Mouse (Mus musculus): Measurements from ENCODE around the gene Eif5b. TPM values are rescaled to one million over a fixed set of nuclear protein-coding genes. Genes with fewer than 3 reads are reported as not detected.

Eif5b gene
- polyA plus RNA-seq, 1 experiment from 2014 or later, result 16.0 TPM

DNA sequence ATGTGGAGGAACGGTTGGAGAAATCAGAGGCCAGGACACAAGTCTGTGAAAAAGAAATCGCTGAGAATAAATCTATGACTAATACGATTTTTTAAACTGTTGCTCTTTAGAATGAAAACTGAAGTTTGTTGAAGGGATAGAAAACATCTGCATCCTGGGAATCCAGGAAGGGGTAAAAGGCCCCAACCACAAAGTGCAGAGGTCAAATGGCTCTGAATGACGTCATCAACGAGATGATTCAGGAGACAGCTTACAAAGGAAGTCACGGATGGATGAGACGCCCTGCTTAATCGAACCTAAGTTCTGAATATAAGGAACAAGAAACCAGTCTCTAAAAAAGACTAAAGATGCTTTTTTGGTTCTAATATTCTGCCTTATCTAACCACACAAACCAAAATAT is 83.5 kb downstream of the Eif5b start:
- TF ChIP-seq EP300 (IDR thresholded peaks at IDR 0.05) (no peak), CTCF (IDR thresholded peaks at IDR 0.05) (no peak)
- Histone ChIP-seq H3K27ac (ENCODE audit: low read length) (no peak overlapping the region), H3K4me1 (ENCODE audit: insufficient read depth, low read depth, low read length) (no peaks in the 10 kb centered on the region), H3K4me2 (replicated peaks; ENCODE audit: low read depth, low read length) (no peak overlapping the region), H3K27me3 (replicated peaks; ENCODE audit: insufficient read depth, low read length) (no peaks in the 10 kb centered on the region), H3K9me3 (ENCODE audit: low read length) (no peaks in the 10 kb centered on the region), H3K4me3 (ENCODE audit: low read depth, low read length) (no peak overlapping the region), H3K9ac (replicated peaks; ENCODE audit: low read depth) (no peak overlapping the region), H3K36me3 (ENCODE audit: insufficient read depth, low read length) (peaks cover 10% of the 10 kb centered on the region; the same call in 1 of the 2 replicates)
- WGBS, result 60% methylated on average over 8 of the region's 8 CpGs
- ATAC-seq (no peak), DNase-seq (ENCODE audit: low spot score) (no peak)

DNA sequence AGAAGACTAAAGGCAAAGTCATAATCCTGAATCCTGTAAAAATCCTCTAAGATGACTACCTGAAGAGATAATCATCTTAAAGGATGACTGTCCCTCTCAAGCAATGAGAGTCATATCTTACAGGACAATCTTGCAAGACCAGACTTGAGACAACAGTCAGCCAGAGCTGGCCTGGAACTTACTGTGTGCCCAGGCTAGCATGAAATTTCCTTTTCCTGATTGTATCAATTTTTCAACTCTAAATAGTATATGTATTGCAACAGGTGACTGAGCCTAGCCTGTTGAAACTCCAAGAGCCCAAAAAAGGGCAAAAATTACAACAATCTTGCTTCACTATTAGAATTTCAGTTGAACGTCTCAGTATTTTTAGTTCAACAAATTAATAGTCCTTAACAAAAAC is 105.4 kb downstream of the Eif5b start:
- 82% methylated on average over 1 of the region's 1 CpGs for WGBS
- H3K36me3 ChIP-seq (ENCODE audit: insufficient read depth, low read length), result 0 out of 2 replicates have a peak, but pooled peaks cover 6% of the 10 kb centered on the region
- H3K9ac ChIP-seq (replicated peaks; ENCODE audit: low read depth), result no peak overlapping the region
- ATAC-seq (no peak), DNase-seq (ENCODE audit: low spot score) (no peak)
- H3K27ac ChIP-seq (ENCODE audit: low read length), result no peak overlapping the region
- H3K9me3 ChIP-seq (ENCODE audit: low read length), result no peaks in the 10 kb centered on the region
- no peak overlapping the region for H3K4me2 ChIP-seq (replicated peaks; ENCODE audit: low read depth, low read length)
- H3K4me1 ChIP-seq (ENCODE audit: insufficient read depth, low read depth, low read length), result no peaks in the 10 kb centered on the region
- no peak for TF ChIP-seq CTCF (IDR thresholded peaks at IDR 0.05)
- no peaks in the 10 kb centered on the region for H3K27me3 ChIP-seq (replicated peaks; ENCODE audit: insufficient read depth, low read length)
- no peak overlapping the region for H3K4me3 ChIP-seq (ENCODE audit: low read depth, low read length)

DNA sequence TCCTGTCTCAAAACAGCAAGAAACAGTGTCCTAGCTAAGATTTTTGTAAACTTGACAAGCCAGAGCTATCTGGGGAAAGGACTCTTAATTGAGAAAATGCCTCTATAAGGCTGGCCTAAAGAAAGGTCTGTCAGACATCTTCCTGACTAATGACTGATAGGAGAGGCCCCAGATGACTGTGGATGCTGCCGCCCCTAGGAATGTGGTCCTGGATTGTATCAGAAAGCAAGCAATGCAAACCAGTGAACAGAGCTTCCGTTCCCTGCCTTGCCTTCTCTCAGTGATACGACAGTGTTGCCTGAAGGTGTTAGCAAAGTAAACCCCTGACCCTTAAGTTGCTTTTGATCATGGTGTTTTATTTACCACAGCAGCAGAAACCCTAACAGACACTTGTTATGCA is 106.0 kb downstream of the Eif5b start:
- WGBS, result 55% methylated on average over 3 of the region's 3 CpGs

More for the DNA sequence above, 106.0 kb downstream of the Eif5b start:
- Histone ChIP-seq H3K27me3 (replicated peaks; ENCODE audit: insufficient read depth, low read length) (no peaks in the 10 kb centered on the region), H3K4me3 (ENCODE audit: low read depth, low read length) (no peak overlapping the region), H3K4me1 (ENCODE audit: insufficient read depth, low read depth, low read length) (no peaks in the 10 kb centered on the region), H3K9ac (replicated peaks; ENCODE audit: low read depth) (no peak overlapping the region), H3K27ac (ENCODE audit: low read length) (no peak overlapping the region), H3K36me3 (ENCODE audit: insufficient read depth, low read length) (0 out of 2 replicates have a peak, but pooled peaks cover 6% of the 10 kb centered on the region), H3K9me3 (ENCODE audit: low read length) (no peaks in the 10 kb centered on the region), H3K4me2 (replicated peaks; ENCODE audit: low read depth, low read length) (no peak overlapping the region)
- ATAC-seq, result no peak
- DNase-seq (ENCODE audit: low spot score), result no peak
- TF ChIP-seq CTCF (IDR thresholded peaks at IDR 0.05) (no peak), EP300 (IDR thresholded peaks at IDR 0.05) (no peak)

Other genes with a start within 250 kb of the Eif5b start
- gene Tsga10, start 131.6 kb upstream of the Eif5b start, polyA plus RNA-seq (2015; fragmentation: Nextera tagmentation; extraction: Ambion mirVana), result 5.0 and 7.7 TPM in 2 replicates
- 5.0 and 6.6 TPM in 2 replicates for gene Lipt1, start 126.3 kb upstream of the Eif5b start, polyA plus RNA-seq (2015; fragmentation: Nextera tagmentation; extraction: Ambion mirVana)
- 21.6 and 26.1 TPM in 2 replicates for gene Mitd1, start 107.6 kb upstream of the Eif5b start, polyA plus RNA-seq (2015; fragmentation: Nextera tagmentation; extraction: Ambion mirVana)
- 165 and 174 TPM in 2 replicates for gene Mrpl30, start 107.5 kb upstream of the Eif5b start, polyA plus RNA-seq (2015; fragmentation: Nextera tagmentation; extraction: Ambion mirVana)
- gene Lyg2, start 81.5 kb upstream of the Eif5b start, polyA plus RNA-seq (2015; fragmentation: Nextera tagmentation; extraction: Ambion mirVana), result not detected in 2 replicates
- gene Lyg1, start 40.3 kb upstream of the Eif5b start, polyA plus RNA-seq (2015; fragmentation: Nextera tagmentation; extraction: Ambion mirVana), result not detected in 2 replicates
- gene Txndc9, start 117 bp upstream of the Eif5b start, polyA plus RNA-seq (2015; fragmentation: Nextera tagmentation; extraction: Ambion mirVana), result 93.3 and 101 TPM in 2 replicates
- gene Rev1, start 131.8 kb downstream of the Eif5b start, polyA plus RNA-seq (2015; fragmentation: Nextera tagmentation; extraction: Ambion mirVana), result 8.6 and 10.6 TPM in 2 replicates

Measured in lung, postnatal 0 days (tissue).